Mouse (Mus musculus) cortical plate, adult 2 months (tissue): ENCODE data around the gene Psme4.

Experiments used
- CTCF ChIP-seq: fragments of 200-500 bp; IDR thresholded peaks from 2 replicates; pipeline ENCODE4 v1.5.1; 2011; ENCODE audit warnings: mild to moderate bottlenecking, control low read depth, low read length; ENCODE audit not compliant: insufficient read depth; ENCODE audit errors: extremely low read depth
- POLR2A ChIP-seq: fragments of 200-500 bp; IDR thresholded peaks from 2 replicates; pipeline ENCODE4 v1.6.1; 2011; ENCODE audit warnings: mild to moderate bottlenecking, low read length, control low read depth; ENCODE audit not compliant: insufficient read depth; ENCODE audit errors: extremely low read depth

GRCm38 (mm10) chr11:30785497-30785896 lies 14.0 kb downstream of the Psme4 start:
- TF ChIP-seq POLR2A (no peak), CTCF (no peak)
